Mouse (Mus musculus): Measurements from ENCODE around the gene Cops4. TPM values are rescaled to one million over a fixed set of nuclear protein-coding genes. Genes with fewer than 3 reads are reported as not detected.

The Cops4 gene
- 60.8 TPM for polyA plus RNA-seq (2014; fragmentation: Illumina TruSeq; extraction: RNeasy Lipid Tissue Mini Kit (QIAGEN cat#74804); ENCODE audit: low read depth, low replicate concordance)

DNA sequence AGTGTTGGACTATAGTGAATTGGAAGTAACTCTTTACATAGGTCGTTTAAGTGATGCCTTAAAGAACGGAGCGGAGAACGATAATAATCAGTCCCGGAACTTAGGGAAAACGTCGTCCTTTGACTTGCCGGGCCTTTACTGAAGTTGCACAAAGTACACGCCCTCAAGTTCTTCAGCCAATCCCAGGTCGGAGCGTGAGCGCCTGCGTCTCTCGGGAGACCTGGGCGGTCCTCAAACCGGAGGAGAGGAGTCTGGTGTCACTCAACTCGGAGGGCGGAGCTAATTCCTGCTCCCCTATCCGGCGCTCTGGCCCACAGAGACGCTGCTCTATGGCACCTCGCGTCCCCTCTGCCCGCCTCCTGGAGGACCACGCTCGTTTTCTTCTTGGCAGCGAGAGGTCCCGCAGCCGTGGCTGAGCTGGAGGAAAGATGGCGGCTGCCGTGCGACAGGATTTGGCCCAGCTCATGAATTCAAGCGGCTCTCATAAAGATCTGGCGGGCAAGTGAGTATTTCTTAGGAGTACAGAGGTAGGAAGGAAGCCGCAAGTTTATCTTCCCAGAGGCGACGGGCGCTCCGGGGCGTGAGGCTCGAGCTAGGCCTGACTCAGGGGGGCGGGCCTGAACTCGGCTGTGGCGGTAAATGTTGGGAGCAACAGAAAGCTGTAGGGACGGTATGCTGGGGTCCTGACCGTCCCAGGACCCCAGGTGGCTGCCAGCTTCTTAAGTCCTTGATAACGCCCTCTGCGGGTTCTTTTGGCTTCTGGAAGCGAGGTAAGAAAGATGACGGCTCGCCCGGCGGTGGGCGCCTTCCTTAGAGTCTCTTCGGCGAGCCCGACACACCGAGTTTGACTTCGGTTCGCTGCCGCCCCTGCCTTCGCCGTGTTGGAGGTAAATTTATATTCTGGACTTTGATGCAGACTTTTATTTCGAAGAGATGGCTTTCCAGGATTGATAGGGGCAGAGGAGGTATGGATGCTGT is at the start of gene Cops4:
Gene Cops4 (plus strand): TSS at position 261 of the 978 bp plus-strand sequence.

DNA sequence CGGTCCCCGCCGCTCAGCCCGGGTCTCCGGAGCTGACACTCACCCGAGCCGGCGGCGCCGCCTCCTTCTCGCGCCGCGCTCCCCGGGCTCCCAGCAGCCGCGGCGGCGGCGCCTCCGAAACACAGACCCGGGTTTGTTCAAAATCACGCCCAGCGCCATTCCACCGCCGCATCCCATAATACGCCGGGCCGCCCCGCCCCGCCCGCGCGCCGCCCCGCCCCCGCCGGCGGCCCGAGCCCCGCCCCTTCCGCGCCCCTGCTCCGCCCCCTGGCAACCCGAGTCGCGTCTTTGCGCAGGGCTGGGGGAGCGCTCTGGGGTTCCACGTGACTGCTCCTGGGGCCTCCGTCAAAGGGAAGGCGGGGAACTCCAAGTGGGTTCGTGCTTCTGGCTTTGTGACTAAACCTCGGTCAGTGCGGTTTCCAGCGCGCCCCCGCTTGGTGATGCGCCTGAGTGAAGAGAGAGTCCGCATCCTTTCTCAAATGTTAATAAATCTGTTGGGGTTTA is 17.6 kb upstream of the Cops4 start, which contains the start of gene Lin54:
Gene Lin54 (minus strand): TSS at position 182 of the 504 bp plus-strand sequence.

DNA sequence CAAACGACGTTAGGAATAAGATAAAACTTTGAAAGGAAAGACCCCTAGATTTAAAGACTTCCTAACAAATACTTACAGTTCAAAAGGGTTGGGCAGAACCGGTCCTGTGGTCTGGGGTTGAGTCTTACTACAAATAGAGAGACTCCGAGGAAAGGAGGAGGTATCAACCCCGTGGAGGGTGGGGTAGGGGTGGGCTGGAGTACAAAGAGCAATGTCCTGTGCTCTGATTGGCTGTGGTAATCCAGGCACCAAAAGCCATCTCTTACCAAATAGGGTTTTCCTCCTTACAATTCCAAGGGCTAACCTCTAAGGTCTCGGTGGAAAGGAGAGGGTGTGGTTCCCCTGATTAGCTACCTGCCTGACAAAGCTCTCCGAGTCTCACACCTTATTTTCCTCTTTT is 54.0 kb downstream of the Cops4 start, which contains the start of gene Plac8:
Gene Plac8 (minus strand): TSS at position 177 of the 400 bp plus-strand sequence.

Other genes starting within 250 kb of the Cops4 start
- 247 TPM for gene Sec31a, start 102.1 kb upstream of the Cops4 start, polyA plus RNA-seq (2014; fragmentation: Illumina TruSeq; extraction: RNeasy Lipid Tissue Mini Kit (QIAGEN cat#74804); ENCODE audit: low read depth, low replicate concordance)
- 6.0 TPM for gene Lin54, start 17.7 kb upstream of the Cops4 start, polyA plus RNA-seq (2014; fragmentation: Illumina TruSeq; extraction: RNeasy Lipid Tissue Mini Kit (QIAGEN cat#74804); ENCODE audit: low read depth, low replicate concordance)
- gene Plac8, start 53.9 kb downstream of the Cops4 start, polyA plus RNA-seq (2014; fragmentation: Illumina TruSeq; extraction: RNeasy Lipid Tissue Mini Kit (QIAGEN cat#74804); ENCODE audit: low read depth, low replicate concordance): 222 TPM
- gene Coq2, start 156.8 kb downstream of the Cops4 start, polyA plus RNA-seq (2014; fragmentation: Illumina TruSeq; extraction: RNeasy Lipid Tissue Mini Kit (QIAGEN cat#74804); ENCODE audit: low read depth, low replicate concordance): 54.3 TPM
- gene Hpse, start 201.4 kb downstream of the Cops4 start, polyA plus RNA-seq (2014; fragmentation: Illumina TruSeq; extraction: RNeasy Lipid Tissue Mini Kit (QIAGEN cat#74804); ENCODE audit: low read depth, low replicate concordance): 2.5 TPM